Mouse (Mus musculus): ENCODE data around the gene Hexb. TPM values are rescaled to one million over a fixed set of nuclear protein-coding genes. Genes with fewer than 3 reads are reported as not detected.

The Hexb gene
- polyA plus RNA-seq, 2 experiments from 2014 or later: 65.3 to 71.7 TPM

- ATAC-seq: no peak
Measured at GRCm38 (mm10) chr13:97224341-97224982, 26.3 kb upstream of the Hexb start.

- no peak for ATAC-seq
Measured at GRCm38 (mm10) chr13:97223856-97224255, 25.7 kb upstream of the Hexb start.

GRCm38 (mm10) chr13:97220022-97220421 is 21.9 kb upstream of the Hexb start:
- ATAC-seq: no peak

GRCm38 (mm10) chr13:97216196-97216595 is 18.0 kb upstream of the Hexb start:
- ATAC-seq: no peak

GRCm38 (mm10) chr13:97215563-97215962 is 17.4 kb upstream of the Hexb start:
- no peak for ATAC-seq

GRCm38 (mm10) chr13:97214583-97215268 is 16.6 kb upstream of the Hexb start:
- no peak for ATAC-seq

- peak; percentile 2 for ATAC-seq
Measured at GRCm38 (mm10) chr13:97208500-97209010, 10.4 kb upstream of the Hexb start.

GRCm38 (mm10) chr13:97208112-97208478 is 9.9 kb upstream of the Hexb start:
- peak; percentile 92 for ATAC-seq

- ATAC-seq: no peak
Measured at GRCm38 (mm10) chr13:97207472-97208111, 9.4 kb upstream of the Hexb start.

- no peak for ATAC-seq
Measured at GRCm38 (mm10) chr13:97206046-97206445, 7.9 kb upstream of the Hexb start.

GRCm38 (mm10) chr13:97205052-97205701 is 7.0 kb upstream of the Hexb start:
- ATAC-seq: peak; percentile 65

GRCm38 (mm10) chr13:97201896-97202295 is 3.7 kb upstream of the Hexb start:
- ATAC-seq: no peak

- no peak for ATAC-seq
Measured at GRCm38 (mm10) chr13:97201076-97201475, 2.9 kb upstream of the Hexb start.

GRCm38 (mm10) chr13:97199123-97199522 is 966 bp upstream of the Hexb start:
- ATAC-seq: no peak

GRCm38 (mm10) chr13:97196925-97197218 is 1.3 kb downstream of the Hexb start:
- ATAC-seq: no peak

- no peak for ATAC-seq
Measured at GRCm38 (mm10) chr13:97196186-97196924, 1.8 kb downstream of the Hexb start.

- no peak for ATAC-seq
Measured at GRCm38 (mm10) chr13:97193420-97193819, 4.7 kb downstream of the Hexb start.

- ATAC-seq: no peak
Measured at GRCm38 (mm10) chr13:97192649-97193048, 5.5 kb downstream of the Hexb start.

- no peak for ATAC-seq
Measured at GRCm38 (mm10) chr13:97187693-97188092, 10.5 kb downstream of the Hexb start.

- no peak for ATAC-seq
Measured at GRCm38 (mm10) chr13:97186346-97186745, 11.8 kb downstream of the Hexb start.

GRCm38 (mm10) chr13:97184656-97185055 is 13.5 kb downstream of the Hexb start:
- ATAC-seq: no peak

GRCm38 (mm10) chr13:97184168-97184567 is 14.0 kb downstream of the Hexb start:
- ATAC-seq: no peak

GRCm38 (mm10) chr13:97182821-97183220 is 15.3 kb downstream of the Hexb start:
- no peak for ATAC-seq

All from CD4-positive, CD25-positive, alpha-beta regulatory T cell, adult 4 months (primary cell).